8 mouse cellular contexts compared by ENCODE assay signal in the genomic region with DNA sequence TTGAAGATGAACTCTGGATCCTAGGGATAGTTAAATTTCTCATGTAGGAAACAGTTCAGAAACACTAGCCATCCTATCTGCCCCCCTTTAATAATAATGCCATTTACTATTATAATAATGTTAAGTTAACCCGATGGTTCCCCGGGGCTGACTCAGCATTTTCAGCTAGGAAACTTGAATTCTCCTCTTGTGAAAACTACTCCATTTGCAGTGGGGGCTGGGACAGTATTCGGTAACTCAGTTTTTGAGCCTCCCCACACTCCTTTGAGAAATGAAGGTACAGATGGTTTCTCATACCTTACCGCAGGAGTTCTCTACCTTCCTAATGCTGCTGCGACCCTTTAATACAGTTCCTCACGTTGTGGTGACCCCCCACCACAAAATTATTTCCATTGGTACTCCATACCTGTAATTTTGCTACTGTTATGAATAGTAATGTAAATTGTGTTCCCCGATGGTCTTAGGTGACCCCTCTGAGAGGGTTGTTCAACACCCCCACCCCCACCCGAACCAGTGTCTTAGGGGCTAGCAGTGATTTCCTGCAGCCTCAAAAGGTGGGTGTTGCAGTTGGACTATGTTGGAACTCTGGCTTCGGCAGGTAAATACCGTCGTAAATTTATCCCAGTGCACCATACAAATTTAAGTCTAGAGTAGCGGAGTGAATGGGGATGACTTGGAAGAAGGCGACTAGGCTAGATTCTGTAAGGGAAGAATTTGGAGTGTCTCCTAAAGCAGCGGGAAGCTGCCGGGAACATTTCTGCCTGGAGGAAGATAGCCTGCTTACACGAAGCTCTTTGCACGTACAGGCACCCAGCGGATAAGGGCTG. TPM values are rescaled to one million over a fixed set of nuclear protein-coding genes. Genes with fewer than 3 reads are reported as not detected.
A peak's percentile ranks its signal among the peaks of the same experiment; 100 is the strongest.
DNase-seq lines count a peak whose midpoint lies in the region; ATAC-seq and TF ChIP-seq lines count a peak whose summit lies in the region.

No protein-coding gene starts in this region.

- no peak overlapping the region for H3K27ac ChIP-seq in spleen, adult 2 months (ENCODE audit: insufficient read depth, low read length)
- H3K27ac ChIP-seq in limb, embryonic 13.5 days, result no peak overlapping the region
- no peak overlapping the region for H3K27ac ChIP-seq in stomach, embryonic 15.5 days

- H3K36me3 ChIP-seq in spleen, adult 2 months (ENCODE audit: control insufficient read depth, insufficient read depth, low read length), result no peaks in the 10 kb centered on the region
- no peaks in the 10 kb centered on the region; the same call in 1 of the 2 replicates for H3K36me3 ChIP-seq in limb, embryonic 13.5 days
- no peaks in the 10 kb centered on the region for H3K36me3 ChIP-seq in stomach, embryonic 15.5 days

- peak; percentile 12 for DNase-seq in cerebellum, adult 11-12 months
- no peak for DNase-seq in cerebellum, adult 8-10 months
- no peak for DNase-seq in spleen, adult 2 months (ENCODE audit: low read depth in 1 of 2, low spot score in 2 of 2)
- DNase-seq in spleen, adult 12 weeks (ENCODE audit: low spot score), result no peak
- no peak for DNase-seq in T-cell, adult 2 months (ENCODE audit: low spot score)
- DNase-seq in adrenal gland, adult 2 months, result no peak

- H3K9me3 ChIP-seq in limb, embryonic 13.5 days, result no peaks in the 10 kb centered on the region
- no peaks in the 10 kb centered on the region for H3K9me3 ChIP-seq in stomach, embryonic 15.5 days

- peak overlapping the region; percentile 66 for H3K4me2 ChIP-seq in limb, embryonic 13.5 days (replicated peaks)
- peak overlapping the region; percentile 63 for H3K4me2 ChIP-seq in stomach, embryonic 15.5 days

- H3K9ac ChIP-seq in limb, embryonic 13.5 days, result peak overlapping the region; percentile 94
- H3K9ac ChIP-seq in stomach, embryonic 15.5 days, result no peak overlapping the region

- no peaks in the 10 kb centered on the region for H3K27me3 ChIP-seq in spleen, adult 2 months (ENCODE audit: control insufficient read depth, insufficient read depth, low read length)
- no peaks in the 10 kb centered on the region for H3K27me3 ChIP-seq in limb, embryonic 13.5 days
- H3K27me3 ChIP-seq in stomach, embryonic 15.5 days (replicated peaks), result no peaks in the 10 kb centered on the region

- 43% methylated on average over 18 of the region's 18 CpGs for WGBS in spleen, adult 2 months
- 31% methylated on average over 18 of the region's 18 CpGs for WGBS in limb, embryonic 13.5 days
- WGBS in stomach, embryonic 15.5 days, result 30% methylated on average over 18 of the region's 18 CpGs

- peaks cover 9% of the 10 kb centered on the region for H3K4me1 ChIP-seq in spleen, adult 2 months (ENCODE audit: control insufficient read depth, insufficient read depth, insufficient read length)
- H3K4me1 ChIP-seq in limb, embryonic 13.5 days, result peaks cover 14% of the 10 kb centered on the region
- peaks cover 3% of the 10 kb centered on the region for H3K4me1 ChIP-seq in stomach, embryonic 15.5 days

- TF ChIP-seq CTCF in spleen, adult 2 months (IDR thresholded peaks at IDR 0.05; ENCODE audit: extremely low read depth, insufficient read depth, insufficient read length, insufficient replicate concordance), result no peak

- no peak for TF ChIP-seq POLR2A in spleen, adult 2 months (IDR thresholded peaks at IDR 0.05; ENCODE audit: low read depth, low read length)

- peak overlapping the region; percentile 92 for H3K4me3 ChIP-seq in spleen, adult 2 months (ENCODE audit: extremely low read depth, insufficient read depth, insufficient read length)
- peak overlapping the region; percentile 96 for H3K4me3 ChIP-seq in limb, embryonic 13.5 days
- H3K4me3 ChIP-seq in stomach, embryonic 15.5 days (replicated peaks), result peak overlapping the region; percentile 99

- no peak; the same call in 1 of the 2 replicates for ATAC-seq in limb, embryonic 13.5 days (ENCODE audit: low FRiP score, low read depth)
- no peak for ATAC-seq in stomach, embryonic 15.5 days (ENCODE audit: insufficient read depth, low FRiP score, low read depth)

RNA-seq across cellular contexts. Expression of gene Agfg1, which starts 0.6 kb away (rescaled TPM):
- polyA plus RNA-seq in spleen, adult 2 months (2012; rRNA removed), result 32.2 and 41.1 TPM in 2 replicates
- 25.3 and 27.4 TPM in 2 replicates for polyA plus RNA-seq in limb, embryonic 13.5 days (2015; fragmentation: Nextera tagmentation; extraction: Ambion mirVana)
- polyA plus RNA-seq in stomach, embryonic 15.5 days (2015; fragmentation: Nextera tagmentation; extraction: Ambion mirVana), result 27.0 and 27.9 TPM in 2 replicates
- 10 to 100 TPM; 52.7 to 54.5 TPM for total RNA-seq in adrenal gland, adult 2 months (2021)
- 25.7 and 33.3 TPM in 2 replicates for polyA plus RNA-seq in adrenal gland, adult 2 months (2012; rRNA removed)
